ENCODE assay signal across 8 mouse cellular contexts in the genomic region with DNA sequence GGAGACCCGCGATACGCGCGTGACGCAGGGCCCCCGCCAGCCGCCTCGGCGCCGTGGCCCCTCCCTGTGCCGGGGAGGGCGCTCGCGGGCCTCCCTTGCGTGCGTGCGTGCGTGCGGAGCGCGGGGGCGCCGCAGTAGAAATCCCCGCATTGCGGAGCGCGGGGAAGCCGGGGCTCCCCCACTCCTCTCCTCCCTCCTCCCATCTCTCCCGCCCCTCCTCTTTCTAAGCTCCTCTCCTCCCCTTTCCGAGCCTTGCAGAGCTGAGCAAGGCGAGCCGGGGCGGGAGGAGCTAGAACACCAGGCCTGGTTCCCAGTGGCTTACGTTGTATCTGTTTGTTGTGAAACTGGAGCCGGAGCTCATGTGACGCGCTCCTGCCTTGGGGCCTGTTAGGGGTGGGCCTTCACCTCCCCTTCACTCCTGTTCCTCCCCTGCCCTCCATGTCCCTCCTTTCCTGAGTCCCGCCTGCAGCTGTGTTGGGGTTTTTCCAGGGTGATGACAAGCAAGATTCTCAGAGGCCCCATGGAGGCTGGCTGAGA. TPM values are rescaled to one million over a fixed set of nuclear protein-coding genes. Genes with fewer than 3 reads are reported as not detected.
DNase-seq lines count a peak whose midpoint lies in the region; ATAC-seq lines count a peak whose summit lies in the region.

No protein-coding gene starts in this region.

- H3K27me3 ChIP-seq in hindbrain, embryonic 16.5 days (replicated peaks; ENCODE audit: control insufficient read depth, insufficient read depth, low read length): no peaks in the 10 kb centered on the region

- H3K27ac ChIP-seq in hindbrain, embryonic 16.5 days (ENCODE audit: low read depth, low read length): peak overlapping the region; percentile 97

- peak overlapping the region; percentile 97 for H3K4me3 ChIP-seq in hindbrain, embryonic 16.5 days (ENCODE audit: low read length)

- peak overlapping the region; percentile 96 for H3K9ac ChIP-seq in hindbrain, embryonic 16.5 days (ENCODE audit: low read depth, low read length)

- H3K4me2 ChIP-seq in hindbrain, embryonic 16.5 days (ENCODE audit: low read length): peak overlapping the region; percentile 90

- H3K4me1 ChIP-seq in hindbrain, embryonic 16.5 days (ENCODE audit: control insufficient read depth, insufficient read depth, low read depth, low read length): peaks cover 21% of the 10 kb centered on the region

- peaks cover 16% of the 10 kb centered on the region for H3K36me3 ChIP-seq in hindbrain, embryonic 16.5 days (ENCODE audit: control insufficient read depth, insufficient read depth, low read length)

- no peaks in the 10 kb centered on the region for H3K9me3 ChIP-seq in hindbrain, embryonic 16.5 days (ENCODE audit: control insufficient read depth, low read length)

- WGBS in hindbrain, embryonic 16.5 days: 1% methylated on average over 20 of the region's 39 CpGs

- peak; percentile 85 for DNase-seq in T-cell, adult 2 months (ENCODE audit: low spot score)
- DNase-seq in cerebellum, postnatal 14 days: peak; percentile 81 to 86
- peak; percentile 97 for DNase-seq in gastrocnemius, adult 18-20 months (ENCODE audit: low spot score)
- DNase-seq in left cerebral cortex, adult 18-20 months (ENCODE audit: low spot score in 2 of 2): peak; percentile 82 to 88
- DNase-seq in lung, postnatal 4 days: peak; percentile 91 to 96
- DNase-seq in retina, postnatal 1 day: peak; percentile 96
- DNase-seq in urinary bladder, postnatal 14 days (ENCODE audit: low spot score): peak; percentile 93

- ATAC-seq in hindbrain, embryonic 16.5 days: peak; percentile 72

RNA-seq across cellular contexts. Expression of a gene that starts 1.8 kb away (rescaled TPM):
- total RNA-seq in gastrocnemius, adult 18-20 months (2021): 10 to 100 TPM; 24.1 to 37.3 TPM
- polyA plus RNA-seq in hindbrain, embryonic 16.5 days (2015; fragmentation: Nextera tagmentation; extraction: Ambion mirVana): 71.4 and 77.4 TPM in 2 replicates
- 10 to 100 TPM; 36.3 to 45.9 TPM for total RNA-seq in left cerebral cortex, adult 18-20 months (2021)

RNA-seq across cellular contexts. Expression of a gene that starts 44.3 kb away (rescaled TPM):
- 10 to 100 TPM in 1 of 2 experiments, 1 to 10 TPM in 1; 6.9 to 10.3 TPM for total RNA-seq in gastrocnemius, adult 18-20 months (2021)
- polyA plus RNA-seq in hindbrain, embryonic 16.5 days (2015; fragmentation: Nextera tagmentation; extraction: Ambion mirVana): 61.0 and 61.9 TPM in 2 replicates
- total RNA-seq in left cerebral cortex, adult 18-20 months (2021): 10 to 100 TPM; 26.6 to 33.3 TPM

RNA-seq across cellular contexts. Expression of a gene that starts 44.6 kb away (rescaled TPM):
- total RNA-seq in gastrocnemius, adult 18-20 months (2021): 1 to 10 TPM; 4.2 to 4.8 TPM
- polyA plus RNA-seq in hindbrain, embryonic 16.5 days (2015; fragmentation: Nextera tagmentation; extraction: Ambion mirVana): 9.5 and 10.1 TPM in 2 replicates
- 10 to 100 TPM; 13.0 to 13.6 TPM for total RNA-seq in left cerebral cortex, adult 18-20 months (2021)

Comparison
In these comparisons a context has a peak if more than half of its experiments do, and no peak if none do; other contexts are left out.
1. Peak in every context shown above with its lines: DNase-seq, ATAC-seq, H3K4me3 ChIP-seq and H3K27ac ChIP-seq.